Mouse (Mus musculus): ENCODE data around the gene Serpine1.
"Not testable (repeated sequence)": the region's sequence is repeated elsewhere in the genome, so short reads cannot be mapped to it uniquely, and the experiment has no call there.

Serpine1 gene

DNA sequence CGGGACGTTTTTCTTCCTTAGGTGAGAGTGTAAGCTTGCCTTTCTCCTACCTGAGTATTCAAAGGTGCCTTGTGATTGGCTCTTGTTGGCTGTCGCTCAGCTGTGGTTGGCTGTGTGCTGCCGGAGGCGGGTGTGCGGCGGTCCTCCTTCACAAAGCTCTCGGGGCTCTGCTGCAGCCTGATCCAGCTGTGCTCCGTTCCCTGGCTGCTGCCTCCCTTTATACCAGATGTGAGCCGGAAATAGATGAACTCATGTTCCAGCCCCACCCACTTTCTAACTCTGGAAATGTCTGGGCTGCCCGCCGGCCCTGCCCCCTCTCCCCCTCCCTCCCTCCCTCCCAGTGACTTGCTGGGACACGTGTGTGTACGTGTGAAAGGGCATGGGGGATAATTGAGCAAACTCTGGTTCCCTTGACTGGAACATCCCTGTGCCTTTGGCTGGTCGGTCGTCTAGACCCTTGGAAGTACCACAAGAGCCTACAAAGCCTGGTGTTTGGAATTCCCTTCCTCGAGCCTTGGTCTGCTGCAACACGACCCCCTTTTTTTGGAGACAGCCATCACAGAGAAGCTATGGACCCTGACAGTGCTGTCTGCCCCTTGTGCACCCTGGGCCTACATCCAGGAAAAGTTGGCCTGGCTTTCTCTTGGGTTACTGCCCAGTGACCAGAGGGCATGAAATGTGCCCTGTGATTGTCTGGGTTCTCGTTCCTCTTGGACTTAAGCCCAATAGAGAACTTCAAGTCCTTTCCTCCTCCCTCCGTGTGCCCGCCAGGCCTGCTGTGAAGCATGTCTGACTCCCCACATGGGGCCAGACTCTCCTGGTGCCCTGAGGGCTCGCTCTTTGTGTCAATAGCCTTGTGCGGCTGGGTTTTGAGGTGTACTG, at the start of gene Serpine1:
Gene Serpine1 (minus strand): TSS at position 190 of the 882 bp plus-strand sequence.
- peak; percentile 35 to 62 for DNase-seq (ENCODE audit: low spot score in 2 of 2)

DNA sequence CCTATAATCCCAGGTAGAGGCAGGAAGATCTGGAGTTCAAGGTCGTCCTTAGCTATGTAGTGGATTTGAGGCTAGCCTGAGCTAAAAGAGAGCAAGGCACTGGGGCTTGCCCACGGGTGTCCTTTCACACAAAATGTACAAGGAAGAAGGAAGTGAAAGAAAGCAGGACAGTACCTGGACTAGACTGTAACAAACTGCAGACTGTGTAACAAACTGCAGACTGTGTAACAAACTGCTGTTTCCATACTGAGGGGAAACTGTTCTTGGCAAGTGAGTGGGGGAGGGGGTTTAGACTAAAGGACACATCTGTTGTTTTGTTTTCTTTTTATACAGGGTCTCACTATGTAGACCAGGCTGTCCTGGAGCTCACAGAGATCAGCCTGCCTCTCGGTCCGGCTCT, 49.2 kb upstream of the Serpine1 start:
- DNase-seq (ENCODE audit: low spot score in 2 of 2): no peak

DNA sequence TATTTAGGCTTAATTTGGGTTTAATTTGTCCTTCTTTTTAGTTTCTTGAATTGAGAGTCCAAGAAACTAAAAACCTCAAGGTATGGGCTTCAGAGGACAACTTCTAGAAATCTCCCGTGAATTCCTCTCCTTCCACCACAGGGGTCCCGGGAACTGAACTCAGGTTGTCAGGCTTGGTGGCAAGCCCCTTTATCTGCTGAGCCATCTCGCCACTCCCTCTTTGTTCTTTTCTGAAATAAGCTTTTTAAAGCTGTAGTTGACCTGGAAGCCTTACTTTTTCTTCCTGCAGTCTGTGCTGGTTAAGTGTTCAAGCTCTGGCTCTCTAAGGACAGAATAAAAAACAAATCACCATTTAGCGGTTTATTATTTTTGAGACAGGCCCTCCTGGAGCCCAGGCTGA, 46.8 kb upstream of the Serpine1 start:
- no peak for DNase-seq (ENCODE audit: low spot score in 2 of 2)

DNA sequence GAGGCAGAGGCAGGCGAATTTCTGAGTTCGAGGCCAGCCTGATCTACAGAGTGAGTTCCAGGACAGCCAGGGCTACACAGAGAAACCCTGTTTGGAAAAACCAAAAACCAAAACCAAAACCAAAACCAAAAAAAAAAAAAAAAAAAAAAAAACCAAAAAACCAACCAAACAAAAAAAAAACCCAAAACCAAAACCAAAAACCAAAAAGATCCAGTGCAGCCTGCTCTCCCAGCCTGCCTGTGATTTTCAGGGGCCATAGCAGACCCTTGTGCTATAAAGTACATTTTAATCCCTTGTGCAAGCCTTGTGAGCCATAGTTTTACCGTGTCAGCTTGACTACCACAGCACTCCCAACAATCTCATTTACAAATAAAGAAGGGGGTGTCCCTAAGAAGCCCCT, 45.9 kb upstream of the Serpine1 start:
- DNase-seq (ENCODE audit: low spot score in 2 of 2): not testable (repeated sequence)

DNA sequence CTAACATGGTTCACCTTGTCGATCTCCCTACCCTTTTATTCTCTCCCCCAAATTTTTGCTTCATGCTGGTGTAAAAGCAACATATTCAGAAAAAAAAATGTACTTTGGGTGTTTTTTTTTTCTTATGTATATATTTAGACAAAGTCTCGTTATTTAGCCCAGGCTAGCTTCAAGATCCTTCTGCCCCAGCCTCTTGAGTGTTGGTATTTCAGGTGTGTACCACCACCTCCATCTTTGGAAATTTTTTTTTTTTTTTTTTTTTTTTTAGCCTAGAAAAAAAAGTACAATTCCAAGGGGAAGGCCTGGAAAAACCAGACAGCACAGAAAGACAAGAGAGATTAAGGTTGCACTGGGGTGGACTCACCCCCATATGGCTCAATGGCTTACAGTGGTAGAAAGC, 44.9 kb upstream of the Serpine1 start:
- no peak for DNase-seq (ENCODE audit: low spot score in 2 of 2)

DNA sequence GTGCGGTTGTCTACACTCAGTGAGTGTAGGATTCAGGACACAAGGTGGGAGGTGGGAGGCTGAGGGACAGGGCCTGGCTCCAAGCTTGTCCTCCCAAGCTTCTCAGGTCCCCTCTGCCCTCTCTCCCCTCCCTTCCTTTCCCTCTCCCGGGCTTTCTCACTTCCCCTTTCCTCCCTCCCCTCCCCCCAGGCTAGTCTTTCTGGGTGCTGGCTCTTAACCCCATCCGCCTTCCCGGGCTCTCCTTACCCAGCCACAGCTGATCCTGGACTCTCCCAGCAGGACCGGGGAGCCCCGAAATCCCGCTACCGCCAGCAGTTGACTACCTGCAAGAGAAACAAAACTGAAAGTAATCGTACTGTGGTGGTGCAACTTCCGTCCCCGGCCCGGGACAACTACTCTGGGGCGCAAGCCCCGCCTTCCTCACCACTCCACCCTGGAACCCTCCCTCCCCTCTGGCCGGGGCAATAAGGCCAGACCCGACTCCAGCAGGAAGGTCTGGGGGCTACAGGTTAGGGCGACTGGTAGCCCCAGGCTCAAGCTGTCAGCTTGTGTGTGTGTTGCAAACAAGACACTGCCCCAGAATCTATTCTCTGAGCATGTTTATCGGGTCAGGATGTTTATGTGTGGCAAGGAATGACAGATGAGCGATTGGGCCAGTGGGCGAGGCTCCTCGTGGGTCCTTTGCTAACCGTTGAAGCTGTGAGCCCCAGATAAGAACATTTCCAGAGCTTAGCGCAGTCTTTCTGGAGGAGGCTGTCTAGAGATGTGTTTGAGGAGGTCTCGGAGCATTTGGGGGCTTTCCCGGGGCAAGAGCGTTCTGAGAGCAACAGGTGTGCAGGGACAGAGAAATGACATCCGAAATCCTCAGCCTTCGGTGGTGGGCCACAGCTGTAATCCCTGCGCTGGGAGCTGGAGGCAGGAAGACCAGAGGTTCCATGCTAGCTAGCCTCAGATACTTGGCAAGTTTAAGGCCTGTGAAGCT, 44.1 kb upstream of the Serpine1 start, which contains the start of gene Trim56:
Gene Trim56 (minus strand): TSS at position 344 of the 982 bp plus-strand sequence.
- no peak for DNase-seq (ENCODE audit: low spot score in 2 of 2)

DNA sequence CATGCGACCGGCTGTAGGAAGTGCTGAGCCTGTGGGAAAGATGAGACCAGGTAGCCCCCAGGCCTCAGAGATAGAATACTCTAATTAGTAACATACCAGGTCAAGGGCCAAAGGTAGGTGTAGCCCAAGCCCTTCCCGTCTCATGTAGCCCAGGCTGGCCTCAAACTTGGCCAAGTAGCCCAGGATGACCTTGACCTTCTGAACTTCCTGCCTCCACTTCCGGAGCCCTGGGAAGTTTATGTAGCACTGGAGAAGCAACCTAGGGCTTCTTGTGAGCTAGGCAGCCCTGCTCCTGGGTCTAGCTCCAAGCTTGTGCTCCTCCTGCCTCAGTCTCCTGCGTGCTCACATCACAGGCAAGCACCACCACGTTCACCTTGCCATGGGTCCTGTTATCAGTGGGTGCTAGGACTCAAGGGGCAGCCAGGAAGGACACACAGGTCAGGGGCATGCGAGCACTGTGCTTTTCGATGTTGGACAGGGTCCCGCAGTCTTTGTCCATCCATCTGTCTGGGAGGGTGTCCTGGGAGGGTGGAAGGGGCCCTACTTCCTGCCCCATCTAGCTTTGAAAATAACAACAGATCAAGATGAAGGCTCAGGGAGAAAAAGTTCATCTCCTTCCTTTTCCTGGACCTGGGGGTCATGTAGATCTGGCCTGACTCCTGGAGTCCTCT, 43.0 kb upstream of the Serpine1 start:
- no peak for DNase-seq (ENCODE audit: low spot score in 2 of 2)

DNA sequence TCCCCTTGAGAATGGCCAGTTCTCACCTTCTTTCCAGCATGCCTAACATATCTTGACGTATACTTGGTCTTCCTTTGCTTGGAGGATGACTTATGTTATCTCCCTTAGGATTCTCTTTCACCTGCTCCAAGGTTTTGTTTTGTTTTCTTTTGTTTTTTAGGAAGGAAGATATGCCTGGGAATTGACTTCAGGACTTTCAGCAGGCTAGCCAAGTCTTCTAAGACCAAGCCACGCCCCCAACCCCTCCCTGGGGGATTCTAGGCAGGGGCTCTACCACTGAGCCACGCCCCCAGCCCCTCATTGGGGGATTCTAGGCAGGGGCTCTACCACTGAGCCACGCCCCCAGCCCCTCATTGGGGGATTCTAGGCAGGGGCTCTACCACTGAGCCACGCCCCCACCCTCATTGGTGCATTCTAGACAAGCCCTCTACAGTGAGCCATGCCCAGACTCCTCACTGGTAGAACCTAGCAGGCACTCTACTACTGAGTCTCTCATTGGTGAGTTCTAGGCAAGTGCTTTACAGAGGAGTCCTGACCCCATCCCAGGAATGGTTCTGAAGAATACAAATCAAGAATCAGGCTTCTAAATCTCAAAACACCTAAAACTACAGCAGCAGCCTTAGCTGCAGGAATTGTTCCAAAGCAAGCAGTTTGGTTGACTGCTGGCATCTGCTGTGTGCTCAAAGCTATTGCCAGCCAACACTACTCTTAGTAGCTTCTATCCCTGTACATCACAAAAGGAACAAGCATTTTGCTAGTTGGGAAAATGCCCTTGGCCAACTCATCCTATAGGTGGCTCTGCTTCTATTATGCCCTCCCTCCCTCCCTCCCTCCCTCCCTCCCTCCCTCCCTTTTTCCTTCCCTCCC, 39.7 kb upstream of the Serpine1 start:
- peak in 1 of 2 experiments; percentile 18 for DNase-seq (ENCODE audit: low spot score in 2 of 2)

DNA sequence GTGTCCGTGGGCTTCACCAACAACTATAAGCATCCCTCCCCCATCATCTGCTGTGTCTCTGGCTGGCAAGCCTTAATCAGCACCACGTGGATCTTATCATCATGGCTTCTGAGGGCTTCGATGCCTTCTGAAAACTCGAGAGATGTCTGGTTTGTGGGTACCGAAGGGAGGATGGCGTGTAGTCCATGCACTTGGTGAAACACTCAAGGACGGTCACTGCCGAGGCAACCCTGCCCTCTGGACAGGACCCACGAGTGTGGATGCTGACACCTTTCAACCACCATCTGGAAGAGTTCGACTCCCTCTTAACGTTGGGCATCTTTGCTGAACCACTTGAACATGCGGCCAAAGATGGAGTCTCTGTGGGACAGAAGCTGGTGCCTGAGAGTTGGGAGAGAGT, 38.8 kb upstream of the Serpine1 start:
- no peak for DNase-seq (ENCODE audit: low spot score in 2 of 2)

DNA sequence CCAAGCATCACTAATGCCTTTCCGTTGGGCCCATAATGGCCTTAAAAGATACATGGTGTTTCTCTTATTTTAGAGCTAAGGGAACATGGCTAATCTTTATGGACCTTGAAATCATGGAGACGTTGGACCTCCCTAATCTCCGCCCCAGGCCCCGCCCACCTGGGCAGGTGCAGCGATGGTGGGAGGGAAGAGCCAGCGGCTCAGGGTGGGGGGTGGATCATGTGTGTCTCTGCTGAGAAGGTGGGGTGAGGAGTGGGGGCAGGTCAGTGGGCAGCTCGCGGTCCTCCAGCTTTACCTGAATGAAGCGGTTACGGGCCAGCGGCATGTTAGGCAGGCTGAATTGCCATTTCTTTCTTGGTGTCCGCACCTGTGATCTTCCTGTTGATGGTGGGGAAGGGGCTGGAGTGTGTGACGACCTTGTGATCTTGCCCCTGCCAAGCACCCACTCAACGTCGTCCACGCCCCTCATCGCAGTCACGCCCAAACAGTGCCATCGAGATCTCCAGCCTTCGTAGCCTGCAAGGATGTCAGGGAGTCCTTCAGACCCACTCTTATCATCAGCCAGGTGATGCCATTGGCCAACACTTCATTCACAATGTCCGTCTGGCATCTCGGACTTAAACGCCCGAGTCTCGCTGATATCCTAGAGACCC, 38.0 kb upstream of the Serpine1 start:
- no peak for DNase-seq (ENCODE audit: low spot score in 2 of 2)

DNA sequence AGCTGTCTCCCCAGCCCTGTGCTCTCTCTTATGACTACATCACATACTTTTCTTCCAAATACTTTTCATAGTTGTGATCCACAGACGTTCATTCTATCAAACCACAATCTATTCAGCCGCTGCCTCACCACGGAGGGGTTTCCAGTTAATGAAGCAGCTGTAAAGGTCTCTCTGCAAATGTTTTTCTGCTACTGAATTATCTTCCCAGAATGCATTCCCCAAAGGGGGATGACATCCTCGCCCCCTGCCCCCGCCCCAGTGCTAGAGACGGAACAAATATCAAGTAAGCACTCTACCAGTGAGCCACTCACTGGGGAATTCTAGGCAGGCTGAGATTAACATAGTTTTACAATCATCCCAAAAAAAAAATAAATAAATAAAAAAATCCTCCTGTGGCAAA, 36.0 kb upstream of the Serpine1 start:
- no peak for DNase-seq (ENCODE audit: low spot score in 2 of 2)

DNA sequence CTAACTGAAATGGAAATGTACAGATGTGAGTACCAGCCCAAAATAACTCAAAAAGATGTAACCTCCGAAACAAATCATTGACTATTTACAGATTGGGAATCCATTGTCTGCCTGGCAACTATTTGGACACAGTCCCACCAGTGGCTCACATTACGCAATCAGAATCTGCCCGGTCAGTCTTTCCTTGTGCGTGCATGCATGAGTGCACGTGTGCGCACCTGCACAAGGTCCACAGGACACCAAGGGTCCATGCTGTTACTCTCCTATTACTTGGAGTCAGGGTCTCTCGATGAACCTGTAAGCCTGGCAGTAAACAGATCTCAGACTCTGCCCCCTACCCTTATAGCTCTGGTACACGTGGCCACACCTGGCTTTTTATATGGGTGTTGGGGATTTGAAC, 35.6 kb upstream of the Serpine1 start:
- no peak for DNase-seq (ENCODE audit: low spot score in 2 of 2)

DNA sequence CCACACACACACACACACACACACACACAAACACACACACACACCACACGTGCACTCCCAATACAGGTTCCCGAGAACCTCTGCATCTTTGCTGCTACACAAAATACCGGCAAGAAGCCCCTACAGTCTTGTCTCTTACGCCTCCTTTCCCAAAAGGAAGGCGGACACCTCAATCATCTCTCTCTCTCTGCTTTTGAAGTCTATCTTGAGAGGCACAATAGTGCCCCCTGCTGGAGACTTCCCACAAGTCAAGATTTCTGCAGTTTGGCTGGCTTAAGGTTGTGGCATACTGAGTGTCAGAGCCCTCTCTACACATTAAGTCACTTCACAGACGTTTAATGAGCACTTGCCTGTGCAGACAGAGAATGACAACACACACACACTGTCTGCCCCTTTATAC, 35.0 kb upstream of the Serpine1 start:
- DNase-seq (ENCODE audit: low spot score in 2 of 2): peak; percentile 86 to 91

DNA sequence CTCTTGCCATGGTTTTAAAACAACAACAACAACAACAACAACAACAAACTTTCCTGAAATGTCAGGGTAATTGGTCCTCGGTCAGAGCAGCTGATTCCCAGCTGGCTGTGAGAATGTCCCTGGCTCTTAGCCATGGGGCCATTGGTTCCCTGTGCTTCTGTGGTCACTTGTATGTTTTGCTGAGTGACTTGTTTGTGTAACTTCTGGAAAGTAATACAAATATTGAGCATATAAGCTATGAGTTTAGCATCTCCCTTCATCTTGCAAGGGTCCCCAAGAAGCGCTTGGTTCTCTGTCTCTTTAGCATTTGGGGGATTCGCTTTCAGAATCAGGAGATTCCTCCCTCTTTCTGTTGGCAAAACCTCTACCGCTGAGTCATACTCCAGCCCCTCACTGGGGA, 34.4 kb upstream of the Serpine1 start:
- no peak for DNase-seq (ENCODE audit: low spot score in 2 of 2)

DNA sequence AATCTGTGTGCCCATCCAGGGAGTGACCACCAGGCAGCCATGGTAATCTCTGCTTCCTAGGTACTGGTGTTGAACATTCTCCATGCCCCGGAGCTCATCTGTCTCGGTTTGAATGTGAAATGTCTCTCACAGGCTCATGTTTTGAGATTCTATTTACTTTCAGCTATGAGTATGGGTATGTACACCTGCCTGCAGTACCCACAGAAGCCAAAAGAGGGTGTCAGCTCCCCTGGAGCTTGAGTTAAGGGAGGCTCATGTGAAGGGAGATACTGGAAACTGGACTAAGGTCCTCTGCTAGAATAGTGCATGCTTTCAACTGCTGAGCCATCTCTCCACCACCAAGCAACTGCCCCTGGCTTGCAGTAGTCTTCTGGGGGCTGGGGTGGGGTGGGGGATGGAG, 31.9 kb upstream of the Serpine1 start:
- DNase-seq (ENCODE audit: low spot score in 2 of 2): no peak

DNA sequence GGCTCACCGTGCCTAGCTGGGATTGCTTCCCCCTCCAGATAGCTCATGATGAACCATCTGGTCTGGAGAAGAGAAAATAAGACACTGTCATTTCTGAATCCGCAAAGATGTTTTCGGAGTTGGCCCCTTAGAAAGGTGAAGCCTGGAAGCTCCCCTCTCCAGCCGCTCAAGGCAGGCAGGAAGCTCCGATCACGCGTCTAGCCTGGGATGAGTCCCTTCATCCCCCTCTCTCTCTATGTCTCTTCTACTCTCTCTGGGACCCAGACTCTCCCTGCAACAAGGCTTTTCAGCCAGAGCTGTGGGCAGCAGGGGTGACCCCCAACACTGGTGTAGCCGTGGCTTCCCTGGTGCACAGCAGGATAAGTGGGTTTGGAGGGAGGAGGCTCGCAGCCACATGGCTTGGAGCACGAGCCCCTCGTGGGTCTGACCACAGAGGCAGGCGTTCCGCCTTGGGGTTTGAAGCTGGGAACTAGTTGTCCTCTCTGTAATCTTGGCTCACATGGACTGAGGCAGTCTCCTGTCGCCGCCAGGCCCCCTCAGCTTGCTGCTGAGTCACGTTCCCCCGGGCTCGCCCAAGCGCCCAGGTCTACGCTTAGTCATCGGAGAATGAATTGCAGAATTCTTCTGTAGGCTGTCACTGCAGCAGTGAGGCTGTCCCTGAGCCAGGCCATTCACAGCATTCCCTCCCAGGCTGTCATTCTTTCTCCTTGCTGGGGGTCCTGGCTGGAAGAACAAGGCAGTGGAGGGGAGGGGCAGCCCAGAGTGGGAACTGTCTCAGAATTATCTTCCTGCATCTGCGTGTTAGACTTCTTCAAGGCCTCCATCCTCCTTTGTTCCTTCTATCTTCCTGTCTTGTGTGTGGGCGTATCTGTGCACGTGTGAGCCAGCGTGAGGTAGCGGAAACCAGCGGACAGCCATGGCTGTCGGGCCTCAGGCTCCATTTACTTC, 30.8 kb upstream of the Serpine1 start:
- DNase-seq (ENCODE audit: low spot score in 2 of 2): peak; percentile 78 to 79

DNA sequence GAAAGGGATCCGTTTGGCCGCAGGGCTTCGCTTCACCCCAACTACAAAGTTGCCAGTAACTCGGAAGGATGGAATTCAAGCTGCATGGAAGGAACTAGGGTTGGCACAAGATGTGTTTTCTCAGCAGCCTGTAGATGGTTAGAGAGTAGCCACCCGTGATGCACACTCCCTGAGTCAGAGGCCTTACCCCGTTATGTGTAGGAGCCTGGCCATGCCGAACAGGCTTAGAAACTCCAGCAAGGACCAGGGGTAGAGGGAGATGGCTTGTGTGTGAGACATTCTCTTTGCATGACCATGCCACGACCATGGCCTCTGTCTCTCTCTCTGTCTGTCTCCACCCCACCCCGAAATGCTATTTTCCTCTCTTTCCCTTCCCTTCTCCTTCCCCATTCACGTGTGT, 30.0 kb upstream of the Serpine1 start:
- no peak for DNase-seq (ENCODE audit: low spot score in 2 of 2)

DNA sequence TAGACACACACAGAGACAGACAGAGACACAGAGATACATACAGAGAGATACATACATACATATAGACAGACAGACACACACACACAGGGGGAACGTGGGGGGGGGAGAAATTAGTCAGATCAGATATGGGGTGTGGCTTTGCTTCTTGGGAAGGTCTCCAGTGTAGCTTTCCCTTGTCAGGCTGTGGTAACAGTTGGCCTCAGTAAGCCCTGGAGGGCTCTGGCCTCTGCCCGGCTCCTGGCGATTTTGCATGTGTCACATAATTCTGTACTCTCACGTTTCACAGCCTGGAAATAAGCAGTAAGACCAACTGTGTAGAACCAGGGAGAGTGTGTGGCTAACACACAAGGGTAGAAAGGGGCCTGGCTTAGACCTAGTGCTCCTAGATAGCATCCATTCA, 28.6 kb upstream of the Serpine1 start:
- no peak for DNase-seq (ENCODE audit: low spot score in 2 of 2)

DNA sequence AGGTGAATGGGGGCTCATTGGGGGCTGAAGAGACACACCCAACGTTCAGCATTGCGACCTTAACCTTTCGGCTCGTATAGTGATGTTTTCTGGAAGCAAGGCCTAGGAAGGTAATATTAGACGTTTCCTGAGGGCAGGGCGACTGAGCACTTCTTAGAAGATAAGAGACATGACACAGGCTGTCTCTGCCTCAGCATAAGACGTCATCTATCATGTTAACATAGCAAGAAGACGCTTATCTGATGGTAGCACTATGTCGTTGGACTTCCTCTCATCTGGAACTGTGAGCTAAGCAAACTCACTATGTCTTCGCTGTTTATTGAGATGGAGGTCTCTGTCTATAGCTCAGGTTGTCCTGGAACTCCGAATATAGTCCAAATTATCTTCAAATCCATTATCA, 26.4 kb upstream of the Serpine1 start:
- DNase-seq (ENCODE audit: low spot score in 2 of 2): no peak

All from frontal cortex, postnatal 36 days (tissue).